Comparison of ENCODE assay signal across 12 mouse cellular contexts in genomic region chr9:67614068-67614727, GRCm38 (mm10). TPM values are rescaled to one million over a fixed set of nuclear protein-coding genes. Genes with fewer than 3 reads are reported as not detected.
"Had no signal": no experiment of that assay in that cellular context is flagged by ENCODE, and none has a peak within 500 bp of the region (broad histone marks: within the 10 kb centered on the region; RNA-seq: fewer than 3 reads in every experiment).

No protein-coding gene starts in this region.

- DNase-seq: left cerebral cortex, postnatal 4 days; lung, adult 18-20 months; right cerebral cortex, adult 18-20 months; right cerebral cortex, postnatal 4 days; spleen, adult 18-20 months; thymus, postnatal 36 days had no signal

- H3K36me3 ChIP-seq: limb, embryonic 15.5 days; midbrain, embryonic 13.5 days; neural tube, embryonic 15.5 days had no signal

- H3K4me2 ChIP-seq: limb, embryonic 15.5 days; midbrain, embryonic 13.5 days; neural tube, embryonic 15.5 days had no signal

- H3K9me3 ChIP-seq: limb, embryonic 15.5 days; midbrain, embryonic 13.5 days; neural tube, embryonic 15.5 days had no signal

- H3K4me3 ChIP-seq: limb, embryonic 15.5 days; midbrain, embryonic 13.5 days; myocyte; neural tube, embryonic 15.5 days had no signal

- H3K27ac ChIP-seq: limb, embryonic 15.5 days; liver, embryonic 14.5 days; midbrain, embryonic 13.5 days; neural tube, embryonic 15.5 days had no signal

- H3K27me3 ChIP-seq: limb, embryonic 15.5 days; midbrain, embryonic 13.5 days; neural tube, embryonic 15.5 days had no signal

- H3K9ac ChIP-seq: limb, embryonic 15.5 days; liver, embryonic 14.5 days; midbrain, embryonic 13.5 days; neural tube, embryonic 15.5 days had no signal

- ATAC-seq: midbrain, embryonic 13.5 days had no signal

RNA-seq across cellular contexts. Expression of gene Tln2, which starts 54.7 kb away (rescaled TPM):
- total RNA-seq: megakaryocyte-erythroid progenitor cell, adult 5-6 weeks had no signal
